Mouse (Mus musculus) MEL (cell line): Measurements from ENCODE around the gene Ckap2l. TPM values are rescaled to one million over a fixed set of nuclear protein-coding genes. Genes with fewer than 3 reads are reported as not detected.
A peak's percentile ranks its signal among the peaks of the same experiment; 100 is the strongest.

Source experiments
- DNase-seq: peaks from one replicate; pipeline ENCODE4 v3.0.0; 2011; ENCODE audit warnings: low read depth, low spot score
- H3K27ac ChIP-seq: 2 replicates; pipeline ENCODE4 v1.5.1; 2012; ENCODE audit warnings: low read depth, mild to moderate bottlenecking, control low read depth, low read length, moderate library complexity; ENCODE audit not compliant: control insufficient read depth
- H3K27me3 ChIP-seq, 2 experiments: fragments of 150-350 bp in 1 of 2; sonication (generic) in 1 of 2; 2 replicates each; pipeline ENCODE4 v1.6.1; 2012; ENCODE audit warnings: low read length in 2 of 2, mild to moderate bottlenecking in 2 of 2, improper control_type of control experiment in 1 of 2, moderate library complexity in 1 of 2; ENCODE audit not compliant: insufficient read depth in 2 of 2, control insufficient read depth in 1 of 2
- H3K36me3 ChIP-seq, 2 experiments: 2 replicates each; pipeline ENCODE4 v1.6.1; 2012 to 2014; ENCODE audit warnings: low read length in 2 of 2, improper control_type of control experiment in 1 of 2, inconsistent platforms in 1 of 2, mild to moderate bottlenecking in 1 of 2; ENCODE audit not compliant: insufficient read depth in 2 of 2, control insufficient read depth in 1 of 2
- H3K4me1 ChIP-seq, 2 experiments: fragments of 150-350 bp in 1 of 2; sonication (generic) in 1 of 2; 2 replicates each; pipeline ENCODE4 v1.6.1; 2012; ENCODE audit warnings: low read length in 2 of 2, improper control_type of control experiment in 1 of 2, mild to moderate bottlenecking in 1 of 2; ENCODE audit not compliant: insufficient read depth in 2 of 2, control insufficient read depth in 1 of 2
- H3K4me3 ChIP-seq, 2 experiments: fragments of 150-350 bp in 1 of 2; sonication (generic) in 1 of 2; 2 replicates each; pipeline ENCODE4 v1.5.1; 2012; ENCODE audit warnings: low read depth in 2 of 2, low read length in 2 of 2, mild to moderate bottlenecking in 2 of 2, moderate library complexity in 2 of 2, control low read depth in 1 of 2, improper control_type of control experiment in 1 of 2; ENCODE audit not compliant: control insufficient read depth in 1 of 2, insufficient read depth in 1 of 2
- H3K79me2 ChIP-seq: 2 replicates; pipeline ENCODE4 v1.6.1; 2012; ENCODE audit warnings: mild to moderate bottlenecking, low read length, moderate library complexity; ENCODE audit not compliant: control insufficient read depth, poor library complexity, insufficient read depth
- H3K9ac ChIP-seq: 2 replicates; pipeline ENCODE4 v1.6.1; 2012; ENCODE audit warnings: low read depth, mild to moderate bottlenecking, control low read depth, low read length, moderate library complexity; ENCODE audit not compliant: control insufficient read depth, poor library complexity, severe bottlenecking
- H3K9me3 ChIP-seq: fragments of 150-350 bp; sonication (generic); replicated peaks from 2 replicates; pipeline ENCODE4 v1.6.1; 2012; ENCODE audit warnings: mild to moderate bottlenecking, low read length, improper control_type of control experiment, moderate library complexity; ENCODE audit not compliant: insufficient read depth
- CTCF ChIP-seq, 3 experiments: IDR thresholded peaks in 2 of 3; conservative IDR thresholded peaks in 1 of 3; 2 replicates each; pipeline ENCODE4 v1.5.1; 2011 to 2012; ENCODE audit warnings: low read length in 3 of 3, low read depth in 2 of 3, mild to moderate bottlenecking in 2 of 3, improper control_type of control experiment in 1 of 3, inconsistent platforms in 1 of 3, mixed read lengths in 1 of 3, moderate library complexity in 1 of 3; ENCODE audit not compliant: control insufficient read depth in 1 of 3, insufficient read depth in 1 of 3, poor library complexity in 1 of 3, severe bottlenecking in 1 of 3
- ELF1 ChIP-seq: IDR thresholded peaks from 2 replicates; pipeline ENCODE4 v1.6.1; 2014; ENCODE audit warnings: low read depth, mild to moderate bottlenecking, inconsistent platforms, low read length, improper control_type of control experiment, moderate library complexity
- ETS1 ChIP-seq: IDR thresholded peaks from 2 replicates; pipeline ENCODE4 v1.6.1; 2012; ENCODE audit warnings: low read depth, mild to moderate bottlenecking, inconsistent platforms, low read length, improper control_type of control experiment, moderate library complexity
- GATA1 ChIP-seq: IDR thresholded peaks from 2 replicates; pipeline ENCODE4 v1.6.1; 2011; ENCODE audit warnings: low read depth, low read length, improper control_type of control experiment
- HCFC1 ChIP-seq: IDR thresholded peaks from 2 replicates; pipeline ENCODE4 v1.6.1; 2012; ENCODE audit warnings: low read depth, mild to moderate bottlenecking, inconsistent platforms, low read length, improper control_type of control experiment, moderate library complexity
- JUND ChIP-seq: IDR thresholded peaks from 2 replicates; pipeline ENCODE4 v1.6.1; 2011; ENCODE audit warnings: low read depth, mild to moderate bottlenecking, improper control_type of control experiment, low read length
- MAX ChIP-seq: IDR thresholded peaks from 2 replicates; pipeline ENCODE4 v1.6.1; 2011; ENCODE audit warnings: low read length, improper control_type of control experiment
- MAZ ChIP-seq: IDR thresholded peaks from 2 replicates; pipeline ENCODE4 v1.6.1; 2012; ENCODE audit warnings: low read depth, mild to moderate bottlenecking, inconsistent platforms, low read length, improper control_type of control experiment
- MEF2A ChIP-seq: IDR thresholded peaks from 2 replicates; pipeline ENCODE4 v1.6.1; 2014; ENCODE audit warnings: low read depth, mild to moderate bottlenecking, inconsistent platforms, low read length, improper control_type of control experiment; ENCODE audit not compliant: poor library complexity, insufficient replicate concordance, severe bottlenecking; ENCODE audit errors: extremely low read depth
- MXI1 ChIP-seq: IDR thresholded peaks from 2 replicates; pipeline ENCODE4 v1.6.1; 2011; ENCODE audit warnings: mild to moderate bottlenecking, low read depth, low read length, improper control_type of control experiment
- MYB ChIP-seq: IDR thresholded peaks from 2 replicates; pipeline ENCODE4 v1.6.1; 2011; ENCODE audit warnings: mild to moderate bottlenecking, low read depth, low read length, improper control_type of control experiment
- NELFE ChIP-seq: IDR thresholded peaks from 2 replicates; pipeline ENCODE4 v1.6.1; 2011; ENCODE audit warnings: low read depth, low read length, improper control_type of control experiment
- POLR2A ChIP-seq, 2 experiments: IDR thresholded peaks; 2 replicates each; pipeline ENCODE4 v1.6.1; 2011 to 2012; ENCODE audit warnings: low read length in 2 of 2, mild to moderate bottlenecking in 2 of 2, control low read depth in 1 of 2, improper control_type of control experiment in 1 of 2, low read depth in 1 of 2, moderate library complexity in 1 of 2; ENCODE audit not compliant: control insufficient read depth in 1 of 2, insufficient read depth in 1 of 2, poor library complexity in 1 of 2
- TAL1 ChIP-seq: IDR thresholded peaks from 2 replicates; pipeline ENCODE4 v1.6.1; 2012; ENCODE audit warnings: mild to moderate bottlenecking, inconsistent platforms, low read length, moderate library complexity, mixed read lengths
- TCF12 ChIP-seq: IDR thresholded peaks from 2 replicates; pipeline ENCODE4 v1.6.1; 2014; ENCODE audit warnings: low read depth, mild to moderate bottlenecking, inconsistent platforms, low read length, improper control_type of control experiment, moderate library complexity
- UBTF ChIP-seq: IDR thresholded peaks from 2 replicates; pipeline ENCODE4 v1.6.1; 2012; ENCODE audit warnings: low read depth, mild to moderate bottlenecking, inconsistent platforms, low read length, improper control_type of control experiment, moderate library complexity, borderline replicate concordance; ENCODE audit not compliant: insufficient read depth
- USF1 ChIP-seq: IDR thresholded peaks from 2 replicates; pipeline ENCODE4 v1.6.1; 2014; ENCODE audit warnings: low read depth, mild to moderate bottlenecking, inconsistent platforms, low read length, improper control_type of control experiment, moderate library complexity
- USF2 ChIP-seq, 2 experiments: IDR thresholded peaks; 2 replicates each; pipeline ENCODE4 v1.6.1; 2011 to 2012; ENCODE audit warnings: improper control_type of control experiment in 2 of 2, low read length in 2 of 2, borderline replicate concordance in 1 of 2, inconsistent platforms in 1 of 2, low read depth in 1 of 2, mild to moderate bottlenecking in 1 of 2; ENCODE audit not compliant: insufficient read depth in 1 of 2
- ZKSCAN1 ChIP-seq: IDR thresholded peaks from 2 replicates; pipeline ENCODE4 v1.6.1; 2012; ENCODE audit warnings: low read depth, mild to moderate bottlenecking, inconsistent platforms, low read length, improper control_type of control experiment, moderate library complexity
- ZNF384 ChIP-seq: IDR thresholded peaks from 2 replicates; pipeline ENCODE4 v1.6.1; 2012; ENCODE audit warnings: low read depth, mild to moderate bottlenecking, inconsistent platforms, low read length, improper control_type of control experiment
- polyA plus RNA-seq, 2 experiments: library from polyadenylated mRNA; stranded (reverse) in 1 of 2; unstranded in 1 of 2; fragments of >175 nt in 1 of 2; fragments of >200 nt in 1 of 2; gene quantifications; 2 replicates each; pipeline versions ENCODE4 v1.2.1 to v1.2.4; 2012; ENCODE audit warnings: low replicate concordance in 2 of 2, low read depth in 1 of 2; ENCODE audit not compliant: insufficient read length in 2 of 2, insufficient read depth in 1 of 2, missing spikeins in 1 of 2
- total RNA-seq: library from RNA; depleted of rRNA; stranded (reverse); fragments of 300-350 nt; gene quantifications from 2 replicates; pipeline ENCODE4 v1.2.3, GENCODE M21; 2012

The Ckap2l gene
- total and polyA plus RNA-seq, 3 experiments: 10.6 to 25.7 TPM; not detected in 1

DNA sequence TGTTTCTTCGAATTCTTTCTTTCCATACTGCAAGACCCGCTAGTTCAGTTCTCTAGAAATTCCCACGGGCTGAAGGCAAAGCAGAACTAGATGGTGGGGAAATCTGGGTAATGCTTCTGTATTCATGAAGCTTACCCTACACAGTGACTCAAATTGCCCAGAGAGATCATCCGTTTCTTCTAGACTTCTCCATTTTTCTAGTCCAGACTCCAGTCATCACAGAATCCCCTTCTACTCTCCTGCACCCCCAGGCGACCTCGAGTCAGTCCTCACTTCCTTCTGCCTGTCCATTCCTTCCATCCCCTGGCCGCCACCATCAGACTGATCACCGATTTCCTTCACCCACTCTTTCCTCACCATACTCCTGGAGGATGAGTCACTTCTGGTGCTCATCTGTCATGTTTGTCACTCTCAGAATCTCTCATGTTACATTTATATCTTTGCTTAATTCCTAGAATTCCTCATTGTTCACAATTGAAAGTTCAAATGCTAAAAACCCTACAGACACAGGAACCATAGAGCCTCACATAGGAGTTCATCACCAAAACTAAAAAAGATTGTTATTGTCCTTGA lies 23.1 kb upstream of the Ckap2l start:
- Histone ChIP-seq H3K9ac (no peak overlapping the region), H3K9me3 (no peaks in the 10 kb centered on the region), H3K79me2 (no peaks in the 10 kb centered on the region), H3K4me3 (no peak overlapping the region), H3K27ac (no peak overlapping the region), H3K36me3 (no peaks in the 10 kb centered on the region), H3K4me1 (no peaks in the 10 kb centered on the region), H3K27me3 (peaks cover 1 to 4% of the 10 kb centered on the region in 2 experiments; a peak in 3 of 4 replicates)
- no peak for TF ChIP-seq GATA1
- no peak for TF ChIP-seq TAL1
- no peak for TF ChIP-seq MAX
- no peak for TF ChIP-seq ETS1
- TF ChIP-seq UBTF: no peak
- no peak for TF ChIP-seq POLR2A (IDR thresholded peaks at IDR 0.05; ENCODE audit: control insufficient read depth in 1 of 2, insufficient read depth in 1 of 2, low read depth in 1 of 2, low read length in 2 of 2, poor library complexity in 1 of 2)
- DNase-seq: no peak

DNA sequence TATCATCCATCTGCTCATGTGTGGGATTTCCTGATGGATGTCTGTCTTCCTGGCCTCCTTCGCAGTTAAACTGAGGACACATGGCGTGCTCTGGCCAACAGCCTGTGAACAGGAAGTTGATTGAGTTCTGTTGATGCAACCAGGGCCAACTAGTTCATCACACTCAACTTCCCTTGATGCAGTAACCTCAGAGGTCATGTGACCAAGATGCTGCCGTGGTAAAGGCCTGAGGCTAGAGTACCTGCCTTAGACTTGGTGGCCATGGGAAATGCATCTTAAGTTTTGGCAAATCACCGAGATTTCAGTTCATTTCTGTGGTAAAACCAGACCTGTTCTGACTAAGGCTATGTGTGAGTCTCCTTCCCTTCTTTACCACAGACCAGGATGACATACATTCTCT lies 18.8 kb upstream of the Ckap2l start:
- Histone ChIP-seq H3K9ac (no peak overlapping the region), H3K9me3 (no peaks in the 10 kb centered on the region), H3K79me2 (no peaks in the 10 kb centered on the region), H3K36me3 (no peaks in the 10 kb centered on the region), H3K27me3 (peaks cover 0 to 4% of the 10 kb centered on the region in 2 experiments; a peak in 3 of 4 replicates)
- peak; percentile 37 for DNase-seq
- TF ChIP-seq USF1: peak; percentile 71
- TF ChIP-seq MXI1: no peak
- TF ChIP-seq, all 39 proteins: peak for 1
- no peak overlapping the region for H3K27ac ChIP-seq
- H3K4me3 ChIP-seq: no peak overlapping the region
- H3K4me1 ChIP-seq: no peaks in the 10 kb centered on the region

DNA sequence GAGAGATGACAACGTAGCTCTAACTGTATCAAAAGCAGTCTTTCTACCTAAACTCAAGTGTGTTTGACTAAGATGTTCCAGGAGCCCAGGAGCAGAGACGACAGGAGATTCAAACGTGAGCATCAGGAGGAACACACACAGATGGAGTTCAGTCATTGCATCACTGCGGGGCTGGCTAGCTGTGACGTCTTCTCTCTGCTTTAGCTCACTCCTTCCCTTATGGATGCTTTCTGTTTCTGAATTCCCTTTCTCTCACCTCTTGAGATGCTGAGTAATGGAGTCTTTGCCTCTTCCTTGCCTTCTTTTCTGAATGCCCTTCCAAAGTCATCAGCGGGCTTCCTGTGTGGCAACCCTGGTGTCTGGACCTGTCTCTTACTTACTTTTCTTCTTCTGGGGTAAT lies 17.9 kb upstream of the Ckap2l start:
- Histone ChIP-seq H3K27me3 (peaks cover 0 to 4% of the 10 kb centered on the region in 2 experiments; a peak in 3 of 4 replicates), H3K79me2 (no peaks in the 10 kb centered on the region), H3K27ac (no peak overlapping the region), H3K9me3 (no peaks in the 10 kb centered on the region), H3K4me1 (no peaks in the 10 kb centered on the region), H3K36me3 (no peaks in the 10 kb centered on the region), H3K4me3 (no peak overlapping the region), H3K9ac (no peak overlapping the region)
- no peak for TF ChIP-seq USF1
- no peak for TF ChIP-seq NELFE
- no peak for TF ChIP-seq ELF1
- TF ChIP-seq JUND: no peak
- no peak for TF ChIP-seq MEF2A
- TF ChIP-seq TAL1: no peak
- no peak for TF ChIP-seq GATA1
- TF ChIP-seq MYB: no peak
- no peak for TF ChIP-seq CTCF (IDR thresholded peaks at IDR 0.05 in 2 of 3, conservative IDR thresholded peaks at IDR 0.05 in 1 of 3; ENCODE audit: control insufficient read depth in 1 of 3, insufficient read depth in 1 of 3, low read depth in 2 of 3, low read length in 3 of 3, poor library complexity in 1 of 3, severe bottlenecking in 1 of 3)
- no peak for TF ChIP-seq HCFC1
- TF ChIP-seq USF2 (IDR thresholded peaks at IDR 0.05; ENCODE audit: borderline replicate concordance in 1 of 2, insufficient read depth in 1 of 2, low read depth in 1 of 2, low read length in 2 of 2): no peak
- TF ChIP-seq ZKSCAN1: no peak
- TF ChIP-seq MAZ: no peak
- no peak for TF ChIP-seq UBTF
- TF ChIP-seq MXI1: no peak
- no peak for TF ChIP-seq ZNF384
- no peak for TF ChIP-seq TCF12
- no peak for DNase-seq
